Mouse (Mus musculus) left cerebral cortex, adult 18-20 months (tissue): ENCODE results near the gene Parva. TPM values are rescaled to one million over a fixed set of nuclear protein-coding genes. Genes with fewer than 3 reads are reported as not detected.

ENCODE experiments used
- DNase-seq, 2 experiments: peaks; one replicate each; pipeline ENCODE4 v3.0.0; 2021 to 2022; ENCODE audit warnings: low spot score in 2 of 2, mixed read lengths in 1 of 2
- long read RNA-seq, 2 experiments: library from polyadenylated mRNA; stranded (forward); transcript quantifications; one replicate each; pipeline ENCODE4 v2.0.0; 2021
- total RNA-seq, 2 experiments: library from RNA; stranded (reverse); gene quantifications; 2 replicates each; pipeline ENCODE4 v1.2.3; 2021

The Parva gene
- total RNA-seq: 10 to 100 TPM; 49.5 to 50.7 TPM
- long read RNA-seq, experiment 1, full-length matches to known transcripts: 28 of 35 reads
- long read RNA-seq, experiment 1, partial matches to known transcripts: 2 of 35 reads
- long read RNA-seq, experiment 1, other reads (novel, unspliced or antisense): 5 of 35 reads
- long read RNA-seq, experiment 2, full-length matches to known transcripts: 24 of 37 reads
- long read RNA-seq, experiment 2, partial matches to known transcripts: 1 of 37 reads
- long read RNA-seq, experiment 2, other reads (novel, unspliced or antisense): 12 of 37 reads

- DNase-seq: peak; percentile 32 to 61
Measured at GRCm38 (mm10) chr7:112427357-112428157, at the start of gene Parva. Gene Parva, plus strand, starts transcription at chr7:112427505.

DNA sequence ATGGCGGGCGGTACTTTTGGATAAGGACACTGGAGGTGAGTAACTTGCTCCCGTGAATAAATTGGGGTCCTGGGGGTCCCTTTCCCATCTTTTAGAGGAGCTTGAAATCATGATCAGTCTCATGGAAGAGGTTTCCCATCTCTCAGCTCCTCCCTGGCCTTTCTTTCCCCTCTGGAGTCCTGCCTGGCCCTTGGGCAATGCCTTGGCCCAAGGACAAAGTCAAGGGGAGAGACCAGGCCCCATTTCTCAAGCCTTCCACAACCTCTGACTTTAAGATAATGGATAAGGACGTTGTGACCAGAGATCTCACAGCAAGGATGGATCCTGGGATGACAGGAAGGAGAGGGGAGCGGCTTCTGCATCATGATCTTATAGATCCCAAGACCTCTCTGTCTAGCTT lies 49.2 kb upstream of the Parva start:
- no peak for DNase-seq

DNA sequence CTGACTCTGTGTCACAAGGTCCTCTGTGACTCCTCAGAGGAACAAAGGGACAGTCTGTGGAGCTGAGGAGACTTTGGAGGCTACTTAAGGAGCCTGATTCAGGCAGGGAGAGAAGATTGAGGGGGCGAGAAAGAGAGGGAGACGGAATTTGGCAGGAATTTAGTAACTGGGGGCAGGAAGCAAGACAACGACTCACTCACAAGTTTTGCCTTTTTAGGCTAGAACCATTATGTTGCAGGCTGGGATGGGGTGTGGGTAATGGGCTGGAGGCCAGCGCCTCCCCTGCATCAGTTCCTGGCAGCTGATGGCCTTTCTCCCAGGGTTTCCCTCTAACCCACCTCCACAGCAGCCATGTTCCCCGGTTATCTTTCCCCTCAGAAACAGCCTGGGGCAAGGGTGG lies 48.8 kb upstream of the Parva start:
- peak; percentile 68 to 78 for DNase-seq

DNA sequence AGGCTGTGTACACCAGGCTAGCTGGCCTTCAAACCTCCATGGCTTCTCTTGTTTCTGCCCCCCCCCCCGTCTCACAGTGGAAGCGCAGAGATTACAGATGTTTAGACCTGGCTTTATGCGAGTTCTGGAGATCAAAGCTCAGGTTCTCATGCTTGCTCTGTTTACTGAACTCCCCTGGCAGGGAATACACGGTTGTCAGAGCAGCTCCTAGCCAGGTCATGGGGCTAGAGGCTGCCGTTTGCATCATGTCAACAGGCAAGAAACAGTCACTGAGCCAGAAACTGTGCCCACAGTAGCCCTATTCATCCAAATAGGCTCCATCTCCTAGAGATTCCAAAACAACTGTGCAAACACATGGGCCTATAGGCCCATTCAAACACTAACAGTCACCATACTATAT lies 40.8 kb upstream of the Parva start:
- no peak for DNase-seq

- no peak for DNase-seq
Measured at GRCm38 (mm10) chr7:112387876-112388275, 39.4 kb upstream of the Parva start.

GRCm38 (mm10) chr7:112388363-112388875 lies 38.9 kb upstream of the Parva start:
- DNase-seq: no peak

GRCm38 (mm10) chr7:112389611-112390251 lies 37.6 kb upstream of the Parva start:
- DNase-seq: no peak

DNA sequence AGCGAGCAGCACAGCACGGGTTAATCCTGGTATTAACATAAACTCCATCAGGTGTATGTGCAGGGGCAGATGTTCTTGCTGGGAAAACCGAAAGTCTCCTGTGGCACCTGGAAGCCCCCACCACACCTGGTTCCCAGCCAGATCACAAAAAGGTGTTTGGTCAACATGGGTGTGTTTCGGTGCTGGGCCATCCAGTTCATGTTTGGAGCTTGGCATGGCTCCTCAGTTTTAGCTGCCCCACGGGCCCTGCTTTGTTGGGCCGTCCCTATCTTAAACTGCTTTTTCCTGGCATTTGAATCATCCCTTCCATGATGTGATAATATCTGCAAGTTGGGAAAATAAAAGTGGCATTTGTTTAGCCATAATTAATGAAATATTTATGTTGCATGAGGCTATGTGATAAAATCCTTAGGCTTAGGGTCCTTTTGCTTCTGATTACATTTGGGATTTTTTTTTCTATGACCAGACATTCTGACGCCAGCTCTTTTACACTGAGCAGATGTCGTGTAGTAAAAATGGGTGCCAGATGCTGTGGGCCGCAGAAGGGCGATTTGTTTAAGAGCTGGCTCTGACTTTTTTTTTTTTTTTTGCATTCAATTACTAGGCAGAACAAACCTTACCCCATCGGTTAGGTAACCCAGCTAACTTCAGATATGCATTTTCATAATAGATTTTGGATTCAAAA lies 36.9 kb upstream of the Parva start:
- peak; percentile 30 to 53 for DNase-seq

- no peak for DNase-seq
Measured at GRCm38 (mm10) chr7:112390937-112391605, 36.2 kb upstream of the Parva start.

GRCm38 (mm10) chr7:112397786-112398185 lies 29.5 kb upstream of the Parva start:
- no peak for DNase-seq

- DNase-seq: no peak
Measured at GRCm38 (mm10) chr7:112399425-112400170, 27.7 kb upstream of the Parva start.

DNA sequence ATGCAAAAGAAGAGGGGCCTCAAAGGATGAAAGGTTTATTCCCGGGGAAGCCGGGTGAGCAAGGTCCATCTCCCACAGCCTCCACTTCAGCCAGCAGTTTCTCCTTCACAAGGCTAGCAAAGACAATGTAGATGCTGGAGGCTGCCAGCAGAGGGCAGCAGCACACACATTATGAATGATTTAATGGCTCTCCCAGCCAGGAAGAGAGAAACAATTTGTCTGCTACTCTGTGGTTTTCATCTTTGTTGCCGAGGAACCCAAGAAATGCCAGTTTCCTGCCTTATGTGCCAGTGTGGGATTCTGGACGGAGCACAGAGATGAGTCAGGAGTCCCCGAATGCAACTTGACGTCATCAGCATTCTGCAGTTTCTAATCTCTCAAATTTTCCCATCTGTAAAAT lies 27.1 kb upstream of the Parva start:
- peak; percentile 58 to 72 for DNase-seq

GRCm38 (mm10) chr7:112405061-112405460 lies 22.2 kb upstream of the Parva start:
- no peak for DNase-seq

- no peak for DNase-seq
Measured at GRCm38 (mm10) chr7:112405578-112405977, 21.7 kb upstream of the Parva start.

DNA sequence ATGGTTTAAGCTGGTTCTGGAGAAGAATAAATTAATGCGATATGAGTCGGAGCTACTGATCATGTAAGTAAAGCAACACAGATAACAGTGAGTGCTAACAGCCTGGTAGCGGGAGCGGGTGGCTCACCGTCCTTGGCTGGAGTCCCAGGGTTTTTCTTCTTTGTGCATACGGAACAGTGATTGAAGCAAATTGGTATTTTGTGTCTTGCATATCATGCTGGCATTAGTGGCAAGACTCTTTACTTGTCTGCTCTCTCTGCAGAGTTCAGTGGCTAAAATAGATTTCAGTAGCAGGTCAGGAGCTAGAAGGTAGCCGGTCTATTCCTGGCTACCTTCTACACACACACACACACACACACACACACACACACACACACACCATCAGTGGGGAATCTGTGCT lies 19.7 kb upstream of the Parva start:
- DNase-seq: no peak

DNA sequence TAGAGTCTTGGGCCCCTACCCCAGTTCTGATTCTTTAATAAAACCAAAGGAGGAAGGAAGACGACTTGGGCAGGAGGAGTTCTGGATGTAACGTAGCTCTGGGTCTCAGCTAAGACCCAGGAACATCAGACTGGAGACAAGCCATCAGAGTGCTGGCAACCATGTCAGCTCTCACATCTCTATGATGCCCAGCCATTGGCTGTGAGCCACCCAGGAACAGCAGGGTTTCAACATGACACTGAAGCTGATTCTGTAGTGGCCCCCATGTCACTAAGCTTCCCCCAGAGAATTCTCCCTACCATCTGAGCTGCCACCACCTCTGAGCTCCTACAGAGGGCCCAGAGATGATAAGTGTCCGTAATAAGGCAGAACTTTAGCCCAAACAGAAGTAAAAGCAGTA lies 17.3 kb upstream of the Parva start:
- no peak for DNase-seq

DNA sequence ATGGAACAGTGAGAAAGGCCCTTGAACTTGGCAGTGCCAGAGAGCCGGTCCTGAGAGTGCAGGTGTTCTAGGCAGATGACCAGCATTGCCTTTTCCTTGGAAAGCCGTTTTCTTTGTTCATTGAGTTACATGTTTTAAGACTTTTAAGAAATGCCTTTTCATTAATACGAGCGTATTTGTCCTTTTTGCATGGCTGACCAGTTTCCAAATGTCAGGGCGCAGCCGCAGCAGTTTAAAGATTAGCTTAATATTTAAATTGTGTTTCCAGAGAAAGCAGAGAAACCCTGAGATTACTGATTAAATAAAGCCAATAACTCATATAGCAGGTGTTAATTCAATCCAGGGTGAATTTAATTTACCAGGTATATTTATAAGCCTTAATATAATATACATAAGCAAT lies 14.0 kb upstream of the Parva start:
- DNase-seq: no peak

DNA sequence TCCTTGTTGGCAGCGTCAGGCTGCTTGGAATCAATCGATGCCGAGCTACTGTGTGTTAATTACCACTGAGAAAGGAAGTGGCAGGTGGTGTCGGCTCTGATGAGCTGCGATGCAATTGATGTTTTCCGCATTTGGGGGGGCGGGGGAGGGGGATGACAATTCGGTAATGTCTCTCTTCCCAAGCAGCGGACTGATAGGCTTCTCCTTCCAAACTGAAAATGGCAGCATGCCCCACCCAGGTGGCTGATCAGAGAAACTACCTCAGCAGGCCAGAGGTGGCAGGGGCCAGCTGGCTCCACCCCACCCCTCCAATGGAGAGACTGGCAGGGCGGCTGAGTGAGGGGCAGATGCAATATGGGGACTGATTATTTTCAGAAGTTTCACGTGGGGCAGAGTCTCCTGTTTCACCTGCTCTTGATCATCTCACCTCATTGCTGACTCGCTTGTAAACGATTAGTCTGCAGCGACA lies 11.2 kb upstream of the Parva start:
- no peak for DNase-seq

DNA sequence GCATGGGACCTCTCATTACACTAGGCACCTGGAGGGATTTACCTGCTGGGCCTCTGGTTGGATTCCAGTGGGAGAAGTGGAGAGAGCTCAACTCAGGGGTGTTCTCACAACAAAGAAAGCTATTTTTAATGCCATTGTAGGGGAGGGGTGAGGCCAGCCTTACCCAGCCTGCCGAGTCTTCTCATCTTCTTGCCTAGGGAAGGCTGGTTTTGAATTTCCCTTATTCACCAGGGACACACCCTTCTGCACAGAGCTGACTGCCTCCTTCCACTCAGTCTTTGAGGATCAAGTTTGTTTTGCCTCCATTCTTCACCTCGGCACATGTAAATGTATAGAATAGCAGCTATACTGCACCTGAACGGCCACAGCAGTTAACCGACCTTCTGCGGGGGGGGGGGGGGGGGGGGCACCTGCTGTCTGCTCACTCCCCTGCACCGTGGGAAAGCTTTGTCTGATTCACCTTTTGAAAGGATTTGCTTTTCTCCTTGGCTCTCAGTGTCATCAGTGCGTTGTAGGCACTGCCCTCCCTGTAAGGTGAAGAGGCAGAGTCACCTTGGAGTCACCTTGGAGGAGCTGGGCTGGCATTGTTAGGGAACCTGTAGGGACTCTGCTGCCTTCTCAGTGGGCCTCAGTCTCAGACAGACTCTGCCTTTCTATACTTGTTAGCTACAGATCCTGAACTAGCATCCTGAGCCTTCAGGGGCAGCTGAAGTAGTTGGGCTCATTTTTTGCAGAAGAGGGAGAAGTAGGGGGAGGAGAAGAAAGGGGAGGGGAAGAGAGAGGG lies 10.4 kb upstream of the Parva start:
- DNase-seq: no peak
